Mouse (Mus musculus) embryonic facial prominence, embryonic 12.5 days (tissue): Measurements from ENCODE around the gene Reln. TPM values are rescaled to one million over a fixed set of nuclear protein-coding genes. Genes with fewer than 3 reads are reported as not detected.

Experiments used
- ATAC-seq: fragments of 200-750 bp; cut with Nextera tagmentation; 2 replicates; pipeline ENCODE4 v1.8.0; 2017; ENCODE audit not compliant: insufficient number of reproducible peaks, insufficient read depth, low FRiP score, low TSS enrichment
- H3K27ac ChIP-seq: fragments of 300-500 bp; sonication (generic); 2 replicates; pipeline ENCODE4 v1.5.1; 2016; ENCODE audit warnings: mild to moderate bottlenecking
- H3K27me3 ChIP-seq: fragments of 300-500 bp; sonication (generic); 2 replicates; pipeline ENCODE4 v1.6.1; 2016; ENCODE audit warnings: mild to moderate bottlenecking, moderate library complexity
- H3K36me3 ChIP-seq: fragments of 300-500 bp; sonication (generic); 2 replicates; pipeline ENCODE4 v1.6.1; 2016; ENCODE audit warnings: mild to moderate bottlenecking
- H3K4me1 ChIP-seq: fragments of 300-500 bp; sonication (generic); 2 replicates; pipeline ENCODE4 v1.6.1; 2016
- H3K4me2 ChIP-seq: fragments of 300-500 bp; sonication (generic); replicated peaks from 2 replicates; pipeline ENCODE4 v1.6.1; 2016; ENCODE audit warnings: mild to moderate bottlenecking, moderate library complexity
- H3K4me3 ChIP-seq: fragments of 300-500 bp; sonication (generic); 2 replicates; pipeline ENCODE4 v1.5.1; 2016; ENCODE audit warnings: mild to moderate bottlenecking
- H3K9ac ChIP-seq: fragments of 300-500 bp; sonication (generic); 2 replicates; pipeline ENCODE4 v1.6.1; 2016; ENCODE audit warnings: mild to moderate bottlenecking, moderate library complexity
- H3K9me3 ChIP-seq: fragments of 300-500 bp; sonication (generic); 2 replicates; pipeline ENCODE4 v1.6.1; 2016; ENCODE audit warnings: mild to moderate bottlenecking, moderate library complexity
- WGBS: fragments of 180-500 bp; shearing (Covaris S2); methylation state at CpG from one replicate; pipeline ENCODE4 v1.1.7; 2016; 5-methylcytosine and 5-hydroxymethylcytosine counted together
- polyA plus RNA-seq: library from polyadenylated mRNA; unstranded; fragments of >200 nt; fragmentation: Nextera tagmentation; extraction: Ambion mirVana; gene quantifications from 2 replicates; pipeline ENCODE4 v1.2.1, GENCODE M21; 2016

The Reln gene
- polyA plus RNA-seq, 1 experiment from 2014 or later = 4.1 TPM

DNA sequence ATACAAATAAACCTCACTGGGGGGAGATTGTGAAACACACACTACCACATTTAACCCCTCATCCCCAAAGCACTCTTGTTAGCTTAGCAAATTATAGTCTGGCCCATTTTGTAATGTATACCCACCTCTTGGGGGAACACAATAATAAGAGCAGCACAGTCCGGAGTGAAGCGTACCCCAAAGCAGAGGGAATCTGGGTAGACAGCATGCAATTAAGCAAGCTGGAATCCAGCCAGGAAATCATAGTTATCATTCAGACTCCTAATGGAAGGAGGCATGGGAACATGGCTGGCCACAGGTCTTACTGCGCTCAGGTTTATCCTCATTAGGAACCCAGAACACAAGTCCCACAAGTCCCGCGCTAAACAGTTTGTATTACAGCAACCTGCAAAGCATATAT lies 249.5 kb downstream of the Reln start:
- Histone ChIP-seq H3K27ac (no peak overlapping the region), H3K4me3 (no peak overlapping the region), H3K36me3 (no peaks in the 10 kb centered on the region), H3K4me1 (no peaks in the 10 kb centered on the region; the same call in 1 of the 2 replicates), H3K4me2 (no peak overlapping the region), H3K27me3 (peaks cover 3% of the 10 kb centered on the region; the same call in 1 of the 2 replicates), H3K9me3 (no peaks in the 10 kb centered on the region), H3K9ac (no peak overlapping the region)
- ATAC-seq = peak; percentile 80
- 61% methylated on average over 5 of the region's 5 CpGs for WGBS

DNA sequence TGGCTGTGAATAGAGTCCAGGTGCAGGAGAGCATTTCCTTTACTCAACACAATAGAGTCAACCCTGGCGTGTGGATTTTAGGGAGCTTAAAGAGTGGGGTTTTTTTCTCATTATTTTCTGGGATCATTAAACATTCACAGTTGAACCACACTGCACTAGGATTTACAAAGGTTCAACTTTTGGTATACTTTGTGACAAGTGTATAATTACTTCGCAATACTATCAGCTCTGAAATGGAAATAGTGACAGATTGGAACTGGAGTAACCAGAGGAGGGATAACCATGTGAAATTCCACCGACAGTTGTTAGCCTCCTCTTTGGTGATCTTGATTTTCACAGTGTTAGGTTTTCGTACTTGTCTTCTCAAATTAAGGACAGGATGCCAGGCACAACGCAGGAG lies 250.5 kb downstream of the Reln start:
- WGBS = 68% methylated on average over 5 of the region's 5 CpGs
- no peaks in the 10 kb centered on the region for H3K36me3 ChIP-seq
- no peak overlapping the region for H3K9ac ChIP-seq
- no peaks in the 10 kb centered on the region; the same call in 1 of the 2 replicates for H3K4me1 ChIP-seq
- H3K4me2 ChIP-seq = no peak overlapping the region
- H3K4me3 ChIP-seq = no peak overlapping the region
- H3K9me3 ChIP-seq = no peaks in the 10 kb centered on the region
- ATAC-seq = no peak
- H3K27me3 ChIP-seq = peaks cover 3% of the 10 kb centered on the region; the same call in 1 of the 2 replicates
- H3K27ac ChIP-seq = no peak overlapping the region

DNA sequence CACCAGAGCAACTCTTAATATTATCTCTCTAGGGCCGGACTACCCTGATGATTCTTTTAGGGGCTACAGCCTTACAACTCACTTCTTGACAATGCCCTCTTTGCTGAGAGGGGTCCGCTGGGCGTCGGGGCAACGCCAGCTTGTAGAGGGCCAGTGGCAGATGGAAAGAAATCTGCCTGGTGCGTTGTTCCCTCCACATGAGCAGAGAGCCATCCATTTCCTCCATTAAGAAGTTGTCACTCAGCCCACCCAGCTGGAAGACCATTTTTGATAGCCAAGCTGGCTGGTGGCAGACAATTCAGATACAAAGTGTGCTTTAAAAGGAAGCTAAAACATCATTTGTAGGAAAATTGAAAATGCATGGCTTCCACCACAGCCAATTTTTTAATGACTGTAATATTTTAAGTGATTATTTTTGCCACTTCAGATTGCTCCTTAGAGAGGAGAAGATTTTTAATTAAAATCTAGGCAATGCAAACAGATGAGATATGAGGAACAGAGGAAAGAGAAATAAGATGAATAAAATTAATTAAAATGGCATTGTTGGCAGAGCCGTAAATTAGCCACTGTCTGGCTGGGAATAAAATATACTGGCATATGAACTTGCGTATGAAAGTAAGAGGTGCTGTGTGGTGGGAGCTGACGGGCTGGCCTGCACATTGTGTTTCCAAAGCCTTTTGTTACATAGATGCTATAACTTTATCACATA lies 251.2 kb downstream of the Reln start:
- ATAC-seq = 0 out of 2 replicates have a peak, but pooled peaks have one; percentile 41

DNA sequence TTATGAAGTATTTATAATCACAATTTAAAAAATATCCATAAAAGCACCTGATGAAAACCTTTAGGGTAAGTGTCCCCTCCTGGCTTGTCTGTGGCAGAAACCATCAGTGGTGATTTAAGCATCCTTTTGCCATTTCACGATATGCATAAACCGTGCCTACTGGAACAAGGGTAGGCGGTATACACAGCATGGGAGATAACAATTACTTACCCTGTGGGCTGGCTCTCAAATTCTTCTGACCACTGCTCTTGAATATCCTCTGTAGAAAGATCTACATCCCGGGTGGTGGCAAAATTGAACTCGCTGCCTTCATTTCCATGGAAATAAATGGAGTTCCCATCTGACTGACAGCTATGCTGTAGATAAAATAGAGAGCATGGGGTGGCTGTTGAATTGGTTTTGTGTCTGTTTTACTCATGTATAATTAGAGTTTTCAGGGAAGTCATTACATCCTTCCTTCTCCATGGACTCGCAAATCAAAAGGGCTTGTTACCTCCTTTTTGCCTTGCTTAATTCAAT lies 264.0 kb downstream of the Reln start:
- no peak for ATAC-seq
- Histone ChIP-seq H3K4me2 (no peak overlapping the region), H3K27ac (no peak overlapping the region), H3K27me3 (no peaks in the 10 kb centered on the region), H3K4me3 (no peak overlapping the region), H3K9ac (no peak overlapping the region), H3K9me3 (no peaks in the 10 kb centered on the region), H3K4me1 (no peaks in the 10 kb centered on the region), H3K36me3 (no peaks in the 10 kb centered on the region)
- WGBS = 90% methylated on average over 6 of the region's 6 CpGs

More for the DNA sequence above, 251.2 kb downstream of the Reln start:
- Histone ChIP-seq H3K36me3 (no peaks in the 10 kb centered on the region), H3K4me3 (no peak overlapping the region), H3K9me3 (no peaks in the 10 kb centered on the region), H3K27ac (no peak overlapping the region), H3K9ac (no peak overlapping the region), H3K4me1 (no peaks in the 10 kb centered on the region; the same call in 1 of the 2 replicates), H3K4me2 (no peak overlapping the region), H3K27me3 (peaks cover 3% of the 10 kb centered on the region; the same call in 1 of the 2 replicates)
- WGBS = 74% methylated on average over 9 of the region's 9 CpGs

DNA sequence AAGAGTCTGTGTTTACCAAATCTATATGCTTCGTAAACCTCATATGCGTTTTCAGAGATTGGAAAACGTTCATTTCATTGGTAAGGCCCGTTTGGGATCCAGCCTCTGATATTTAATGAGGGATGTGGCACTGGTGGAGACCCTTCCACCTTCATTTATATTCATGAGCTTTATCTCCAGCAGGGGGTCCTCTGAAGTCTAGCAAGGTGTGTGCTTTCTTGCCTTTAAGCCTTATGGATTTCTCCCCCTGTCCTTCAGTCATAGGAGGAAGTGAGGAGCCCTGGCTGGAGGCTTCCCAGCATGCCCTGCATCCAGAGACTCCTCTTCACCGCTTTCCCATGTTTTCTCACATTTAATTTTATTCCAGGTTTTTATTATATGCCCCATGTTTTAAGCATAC lies 269.5 kb downstream of the Reln start:
- H3K4me2 ChIP-seq = no peak overlapping the region

DNA sequence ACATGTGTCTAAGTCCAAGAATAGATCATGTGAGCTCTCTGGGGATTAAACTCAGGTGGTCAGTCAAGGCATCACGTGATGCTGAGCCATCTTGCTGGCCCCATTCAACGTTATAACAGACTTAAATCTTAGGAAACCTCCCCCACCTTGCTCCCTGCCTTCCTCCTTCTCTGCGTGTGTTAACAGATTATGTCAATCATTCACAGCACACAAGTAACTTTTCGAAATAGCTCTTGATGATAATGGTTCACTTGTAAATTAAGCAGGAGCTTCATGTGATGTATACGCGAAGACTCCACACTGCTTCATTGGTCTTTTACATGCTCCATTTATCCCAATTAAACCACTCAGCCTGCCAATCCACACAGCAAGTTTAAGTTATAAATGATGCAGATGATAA lies 271.9 kb downstream of the Reln start:
- Histone ChIP-seq H3K4me2 (no peak overlapping the region), H3K27ac (no peak overlapping the region), H3K9ac (no peak overlapping the region), H3K9me3 (no peaks in the 10 kb centered on the region), H3K4me3 (no peak overlapping the region), H3K4me1 (no peaks in the 10 kb centered on the region), H3K27me3 (no peaks in the 10 kb centered on the region), H3K36me3 (no peaks in the 10 kb centered on the region)
- 83% methylated on average over 6 of the region's 6 CpGs for WGBS
- no peak for ATAC-seq

More for the DNA sequence above, 269.5 kb downstream of the Reln start:
- Histone ChIP-seq H3K36me3 (no peaks in the 10 kb centered on the region), H3K9me3 (no peaks in the 10 kb centered on the region), H3K27me3 (no peaks in the 10 kb centered on the region), H3K27ac (no peak overlapping the region), H3K4me3 (no peak overlapping the region), H3K4me1 (no peaks in the 10 kb centered on the region), H3K9ac (no peak overlapping the region)
- ATAC-seq = no peak
- WGBS = 74% methylated on average over 5 of the region's 5 CpGs

DNA sequence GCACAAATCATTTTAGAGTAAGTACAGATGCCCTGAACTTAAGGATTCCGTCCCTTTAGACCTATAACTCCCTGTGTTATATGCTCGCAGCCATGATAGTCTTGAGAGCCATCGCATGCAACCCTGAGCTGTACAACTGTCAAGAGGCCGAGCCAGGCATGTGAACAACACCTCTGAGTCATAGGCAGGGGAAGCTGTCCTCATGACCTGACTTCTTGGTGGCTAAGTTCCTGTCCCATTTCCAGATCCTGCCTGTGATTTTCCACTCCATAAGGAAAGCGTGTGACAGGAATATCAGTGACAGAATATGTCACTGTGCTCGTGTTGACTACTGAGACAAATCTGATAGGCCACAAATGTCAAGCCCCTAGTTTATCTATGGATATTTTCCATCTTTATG lies 285.3 kb downstream of the Reln start:
- Histone ChIP-seq H3K4me2 (no peak overlapping the region), H3K27me3 (no peaks in the 10 kb centered on the region), H3K9me3 (no peaks in the 10 kb centered on the region), H3K27ac (no peak overlapping the region), H3K4me3 (no peak overlapping the region), H3K9ac (no peak overlapping the region), H3K36me3 (no peaks in the 10 kb centered on the region), H3K4me1 (no peaks in the 10 kb centered on the region)
- 86% methylated on average over 6 of the region's 6 CpGs for WGBS
- ATAC-seq = no peak

DNA sequence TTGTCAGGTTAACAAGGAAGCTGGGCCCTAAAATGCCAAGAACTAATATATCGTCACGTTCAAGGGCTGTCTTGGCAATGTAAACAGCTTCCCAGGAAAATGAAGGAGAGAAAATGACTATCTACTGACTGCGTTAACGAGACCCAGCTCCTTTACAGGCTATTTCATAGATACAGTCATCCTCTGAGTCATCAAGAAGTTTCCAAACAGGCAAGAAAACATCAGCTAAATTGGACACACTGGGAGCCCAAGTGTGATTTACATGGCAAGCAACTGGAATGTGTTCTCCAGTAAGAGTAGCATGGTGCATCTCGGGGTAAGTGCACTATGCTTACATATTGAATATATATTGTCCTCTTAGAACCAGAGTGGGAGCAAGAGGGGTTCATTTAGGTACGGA lies 302.7 kb downstream of the Reln start:
- 89% methylated on average over 6 of the region's 6 CpGs for WGBS
- Histone ChIP-seq H3K27me3 (no peaks in the 10 kb centered on the region), H3K27ac (no peak overlapping the region), H3K9ac (no peak overlapping the region), H3K4me1 (no peaks in the 10 kb centered on the region), H3K4me2 (no peak overlapping the region), H3K36me3 (no peaks in the 10 kb centered on the region), H3K4me3 (no peak overlapping the region), H3K9me3 (no peaks in the 10 kb centered on the region)
- no peak for ATAC-seq

DNA sequence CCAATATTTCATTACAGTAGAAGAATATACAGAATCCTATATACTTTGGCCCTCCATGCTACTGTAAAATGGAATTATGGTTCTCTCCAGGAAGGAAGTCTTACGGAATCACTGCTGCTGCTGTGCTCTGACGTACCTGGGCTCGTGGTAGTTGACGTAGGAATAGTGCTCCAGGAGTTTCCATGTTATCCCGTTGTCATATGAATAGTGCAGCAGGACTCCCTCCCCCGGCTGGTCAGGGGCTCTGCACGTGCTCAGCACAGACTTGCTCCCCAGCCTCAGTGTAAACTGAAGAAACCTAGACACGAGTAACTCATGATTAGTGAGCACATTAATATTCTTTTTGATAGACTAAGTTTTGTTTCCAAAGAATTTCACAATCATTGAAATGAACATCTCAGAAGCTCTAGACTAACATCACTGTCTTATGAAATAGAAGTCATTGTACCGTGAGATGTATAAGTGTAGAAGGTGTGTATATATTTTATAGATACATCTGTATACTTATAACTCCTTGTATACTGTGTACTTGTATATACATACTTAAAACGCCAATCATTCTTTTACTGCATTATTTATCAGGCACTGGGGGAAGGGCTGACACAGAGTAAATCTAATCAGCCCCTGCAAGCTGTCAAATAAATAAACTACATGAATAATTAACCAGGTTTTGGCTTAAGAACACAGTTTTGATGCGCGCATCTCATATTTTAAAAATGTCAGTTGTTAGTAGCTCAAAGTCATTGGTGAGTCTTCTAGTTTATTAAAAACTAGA lies 304.9 kb downstream of the Reln start:
- H3K4me3 ChIP-seq = no peak overlapping the region
- no peaks in the 10 kb centered on the region for H3K36me3 ChIP-seq
- H3K27ac ChIP-seq = no peak overlapping the region
- WGBS = 85% methylated on average over 12 of the region's 12 CpGs
- H3K9me3 ChIP-seq = no peaks in the 10 kb centered on the region
- H3K4me2 ChIP-seq = no peak overlapping the region
- no peaks in the 10 kb centered on the region for H3K27me3 ChIP-seq
- no peak overlapping the region for H3K9ac ChIP-seq
- no peaks in the 10 kb centered on the region for H3K4me1 ChIP-seq
- ATAC-seq = no peak

DNA sequence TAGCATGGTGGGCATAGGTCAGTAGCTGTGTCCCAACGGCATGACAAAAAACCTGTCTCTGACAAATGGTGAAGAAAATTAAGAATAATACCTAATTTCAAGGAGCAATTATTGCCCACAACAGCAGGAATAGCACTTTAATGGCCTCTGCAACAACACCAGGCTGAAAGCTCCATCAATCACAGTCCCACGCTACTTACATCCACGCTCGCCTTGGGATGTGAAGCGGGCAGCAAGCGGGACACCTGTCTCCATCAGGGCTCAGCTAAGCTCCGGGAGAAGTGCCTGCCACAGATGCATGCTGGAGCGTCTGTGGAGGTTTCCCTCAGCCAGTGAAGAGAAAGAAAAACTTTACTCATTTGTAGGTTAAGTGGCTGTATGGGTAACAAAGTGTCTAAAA lies 309.3 kb downstream of the Reln start:
- Histone ChIP-seq H3K4me1 (no peaks in the 10 kb centered on the region), H3K9me3 (no peaks in the 10 kb centered on the region), H3K4me2 (no peak overlapping the region), H3K9ac (no peak overlapping the region), H3K36me3 (no peaks in the 10 kb centered on the region), H3K27ac (no peak overlapping the region), H3K4me3 (no peak overlapping the region), H3K27me3 (no peaks in the 10 kb centered on the region)
- WGBS = 78% methylated on average over 8 of the region's 8 CpGs
- no peak for ATAC-seq

DNA sequence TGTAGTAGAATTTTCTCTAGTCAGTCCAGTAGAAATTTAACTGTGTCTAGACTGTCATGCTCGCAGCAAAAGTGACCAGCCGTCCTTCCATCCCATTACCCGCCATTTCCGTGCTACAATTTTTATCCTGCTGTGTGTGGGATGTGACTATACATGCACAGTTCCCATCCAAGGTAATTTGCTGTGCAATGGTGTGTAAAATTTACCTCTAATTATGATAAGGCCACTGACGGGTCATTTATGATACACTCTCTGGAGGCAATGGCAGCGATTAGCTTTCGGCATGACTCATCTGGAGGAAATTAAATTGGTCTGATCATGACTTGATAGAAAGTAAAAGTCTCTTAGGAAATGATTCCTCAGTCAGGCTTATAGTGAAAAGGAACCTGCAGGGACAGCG lies 311.5 kb downstream of the Reln start:
- Histone ChIP-seq H3K27ac (no peak overlapping the region), H3K9me3 (no peaks in the 10 kb centered on the region), H3K27me3 (no peaks in the 10 kb centered on the region), H3K4me1 (no peaks in the 10 kb centered on the region), H3K4me3 (no peak overlapping the region), H3K36me3 (no peaks in the 10 kb centered on the region), H3K4me2 (no peak overlapping the region), H3K9ac (no peak overlapping the region)
- 63% methylated on average over 8 of the region's 8 CpGs for WGBS
- ATAC-seq = no peak

DNA sequence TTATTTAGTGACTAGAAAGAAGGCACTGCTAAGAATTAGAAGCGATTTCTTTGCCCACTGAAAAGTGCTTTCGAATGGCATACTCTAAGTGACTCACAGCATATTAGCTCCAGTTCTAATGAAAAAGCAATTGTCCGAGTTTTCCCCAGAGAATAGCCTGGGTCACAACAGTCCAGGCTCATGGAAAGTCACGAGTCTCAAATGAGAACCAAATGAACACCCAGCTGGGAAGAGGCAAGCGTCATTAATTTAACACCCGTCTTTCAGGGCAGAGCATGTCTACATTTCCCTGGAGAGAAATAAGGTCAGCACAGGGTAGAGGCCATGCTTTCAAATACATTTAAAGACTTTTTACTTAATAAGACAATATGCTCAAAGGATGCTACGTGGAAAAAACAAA lies 312.8 kb downstream of the Reln start:
- H3K4me2 ChIP-seq = no peak overlapping the region
- H3K27me3 ChIP-seq = no peaks in the 10 kb centered on the region
- no peaks in the 10 kb centered on the region for H3K36me3 ChIP-seq
- H3K4me1 ChIP-seq = no peaks in the 10 kb centered on the region
- no peak for ATAC-seq
- H3K9ac ChIP-seq = no peak overlapping the region
- H3K27ac ChIP-seq = no peak overlapping the region
- H3K9me3 ChIP-seq = no peaks in the 10 kb centered on the region
- 18% methylated on average over 7 of the region's 7 CpGs for WGBS
- no peak overlapping the region for H3K4me3 ChIP-seq
